1 mouse cellular context compared by ENCODE assay signal in the genomic region with DNA sequence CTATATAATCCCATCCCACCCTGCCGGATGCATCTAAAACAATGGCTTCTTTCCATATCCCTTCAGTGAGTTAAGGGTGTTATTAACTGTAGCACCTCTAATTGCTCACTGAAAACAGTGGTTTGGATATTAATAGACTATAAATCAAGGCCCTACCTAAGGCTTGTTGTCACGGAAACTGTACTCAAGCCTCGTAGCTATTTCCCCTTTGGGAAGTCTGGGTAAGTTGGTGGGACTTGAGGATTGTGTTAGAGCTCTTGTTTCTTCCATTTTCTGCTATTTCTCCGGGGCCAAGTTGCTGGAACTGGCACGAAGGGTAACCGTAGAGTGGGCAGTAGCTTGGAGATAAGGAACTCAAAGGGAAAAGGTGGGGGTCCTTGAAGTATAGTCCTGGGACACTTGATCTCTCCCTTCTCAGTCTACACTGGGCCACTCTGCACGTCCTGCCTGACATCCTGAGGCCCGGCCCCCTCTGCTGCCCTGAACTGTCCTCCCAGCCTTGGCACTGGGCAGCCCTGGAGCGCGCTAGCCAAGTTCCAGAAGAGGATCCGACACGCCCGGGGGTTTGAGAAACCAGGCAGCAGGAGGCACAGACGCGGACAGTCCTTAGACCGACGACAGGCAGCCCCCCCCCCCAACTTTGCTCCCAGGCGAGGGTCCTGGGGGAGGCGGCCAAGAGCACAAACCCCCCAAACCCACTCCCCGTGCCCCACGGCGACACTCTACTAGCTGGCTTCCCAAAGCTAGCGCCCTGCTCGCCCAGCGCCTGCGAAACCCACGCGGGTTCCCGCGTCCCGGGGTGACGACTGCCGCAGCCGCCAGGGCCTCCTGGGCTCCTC.
TF ChIP-seq lines count a peak whose summit lies in the region.

No protein-coding gene starts in this region.

TF ChIP-seq in MEL, 35 proteins besides CTCF, POLR2A, EP300 and RAD21:
- TF ChIP-seq RCOR1 (IDR thresholded peaks at IDR 0.05; ENCODE audit: low read depth, low read length) (peak; percentile 25; the same call in 1 of the 2 replicates), ZMIZ1 (IDR thresholded peaks at IDR 0.05; ENCODE audit: low read depth, low read length) (no peak), ZC3H11A (IDR thresholded peaks at IDR 0.05; ENCODE audit: low read depth, low read length) (no peak), MAZ (IDR thresholded peaks at IDR 0.05; ENCODE audit: low read depth, low read length) (0 out of 2 replicates have a peak, but pooled peaks have one; percentile 28)
